Mouse (Mus musculus) lung, embryonic 14.5 days (tissue): Measurements from ENCODE around the gene Gp1ba. TPM values are rescaled to one million over a fixed set of nuclear protein-coding genes. Genes with fewer than 3 reads are reported as not detected.
A peak's percentile ranks its signal among the peaks of the same experiment; 100 is the strongest.

Source experiments
- ATAC-seq: fragments of 200-750 bp; cut with Nextera tagmentation; 2 replicates; pipeline ENCODE4 v1.8.0; 2017; ENCODE audit warnings: mild to moderate bottlenecking, moderate TSS enrichment, moderate library complexity; ENCODE audit not compliant: insufficient read depth
- DNase-seq: peaks from one replicate; pipeline ENCODE4 v3.0.0-alpha.2; 2015
- H3K27ac ChIP-seq: fragments of 300-500 bp; sonication (generic); 2 replicates; pipeline ENCODE4 v1.5.1; 2014; ENCODE audit warnings: low read depth, mild to moderate bottlenecking, moderate library complexity
- H3K27me3 ChIP-seq: fragments of 300-500 bp; sonication (generic); 2 replicates; pipeline ENCODE4 v1.6.1; 2014; ENCODE audit warnings: low read length, control low read depth; ENCODE audit not compliant: insufficient read depth
- H3K36me3 ChIP-seq: fragments of 300-500 bp; sonication (generic); 2 replicates; pipeline ENCODE4 v1.6.1; 2014; ENCODE audit warnings: control low read depth; ENCODE audit not compliant: insufficient read depth
- H3K4me1 ChIP-seq: fragments of 300-500 bp; sonication (generic); 2 replicates; pipeline ENCODE4 v1.6.1; 2014; ENCODE audit warnings: antibody characterized with exemption, control low read depth; ENCODE audit not compliant: insufficient read depth
- H3K4me2 ChIP-seq: fragments of 300-500 bp; sonication (generic); 2 replicates; pipeline ENCODE4 v1.6.1; 2014; ENCODE audit warnings: mild to moderate bottlenecking
- H3K4me3 ChIP-seq: fragments of 300-500 bp; sonication (generic); 2 replicates; pipeline ENCODE4 v1.5.1; 2014; ENCODE audit warnings: low read depth, low read length
- H3K9ac ChIP-seq: fragments of 300-500 bp; sonication (generic); 2 replicates; pipeline ENCODE4 v1.6.1; 2014
- H3K9me3 ChIP-seq: fragments of 300-500 bp; sonication (generic); 2 replicates; pipeline ENCODE4 v1.6.1; 2016; ENCODE audit warnings: low read depth, low read length, control low read depth
- CTCF ChIP-seq: IDR thresholded peaks from 2 replicates; pipeline ENCODE4 v1.5.1; 2016; ENCODE audit warnings: antibody characterized with exemption, low read depth
- WGBS: fragments of 180-500 bp; shearing (Covaris S2); extraction: QIAGEN DNeasy Blood & Tissue Kit; methylation state at CpG from one replicate; pipeline ENCODE4 v1.1.7; 2014; 5-methylcytosine and 5-hydroxymethylcytosine counted together
- polyA plus RNA-seq: library from polyadenylated mRNA; unstranded; fragments of >200 nt; fragmentation: Nextera tagmentation; extraction: Ambion mirVana; gene quantifications from 2 replicates; pipeline ENCODE4 v1.2.1, GENCODE M21; 2014

The Gp1ba gene
- polyA plus RNA-seq, 1 experiment from 2014 or later: 1.1 TPM

GRCm38 (mm10) chr11:70628431-70628830, 10.5 kb upstream of the Gp1ba start:
- Histone ChIP-seq H3K4me2 (no peak overlapping the region), H3K27ac (no peak overlapping the region), H3K36me3 (no peaks in the 10 kb centered on the region), H3K9ac (no peak overlapping the region), H3K4me1 (no peaks in the 10 kb centered on the region), H3K27me3 (no peaks in the 10 kb centered on the region), H3K9me3 (no peaks in the 10 kb centered on the region), H3K4me3 (no peak overlapping the region)
- DNase-seq (peak; percentile 34), ATAC-seq (no peak)
- no peak for TF ChIP-seq CTCF
- WGBS: 57% methylated on average over 2 of the region's 2 CpGs

GRCm38 (mm10) chr11:70629557-70629956, 9.4 kb upstream of the Gp1ba start:
- no peaks in the 10 kb centered on the region for H3K9me3 ChIP-seq
- H3K4me1 ChIP-seq: no peaks in the 10 kb centered on the region
- ATAC-seq (no peak), DNase-seq (peak; percentile 42)
- H3K27me3 ChIP-seq: no peaks in the 10 kb centered on the region
- H3K9ac ChIP-seq: no peak overlapping the region
- TF ChIP-seq CTCF: peak; percentile 41
- H3K4me3 ChIP-seq: no peak overlapping the region
- H3K27ac ChIP-seq: no peak overlapping the region
- no peaks in the 10 kb centered on the region for H3K36me3 ChIP-seq
- H3K4me2 ChIP-seq: no peak overlapping the region
- 46% methylated on average over 5 of the region's 5 CpGs for WGBS

GRCm38 (mm10) chr11:70630129-70630528, 8.8 kb upstream of the Gp1ba start:
- 73% methylated on average over 7 of the region's 7 CpGs for WGBS
- no peak overlapping the region for H3K9ac ChIP-seq
- ATAC-seq (no peak), DNase-seq (no peak)
- no peak for TF ChIP-seq CTCF
- H3K27me3 ChIP-seq: no peaks in the 10 kb centered on the region
- H3K4me1 ChIP-seq: no peaks in the 10 kb centered on the region
- no peak overlapping the region for H3K4me2 ChIP-seq
- no peaks in the 10 kb centered on the region for H3K36me3 ChIP-seq
- no peaks in the 10 kb centered on the region for H3K9me3 ChIP-seq
- no peak overlapping the region for H3K27ac ChIP-seq
- H3K4me3 ChIP-seq: no peak overlapping the region

- no peaks in the 10 kb centered on the region for H3K9me3 ChIP-seq
- no peaks in the 10 kb centered on the region for H3K4me1 ChIP-seq
- H3K27ac ChIP-seq: no peak overlapping the region
- H3K27me3 ChIP-seq: no peaks in the 10 kb centered on the region
- H3K4me3 ChIP-seq: no peak overlapping the region
- H3K4me2 ChIP-seq: no peak overlapping the region
- 72% methylated on average over 4 of the region's 4 CpGs for WGBS
- H3K9ac ChIP-seq: no peak overlapping the region
- H3K36me3 ChIP-seq: no peaks in the 10 kb centered on the region
- DNase-seq (no peak), ATAC-seq (no peak)
- TF ChIP-seq CTCF: no peak
Measured at GRCm38 (mm10) chr11:70635601-70636000, 3.3 kb upstream of the Gp1ba start.

- ATAC-seq (no peak), DNase-seq (no peak)
- no peaks in the 10 kb centered on the region for H3K27me3 ChIP-seq
- WGBS: 90% methylated on average over 1 of the region's 1 CpGs
- H3K4me2 ChIP-seq: no peak overlapping the region
- H3K9me3 ChIP-seq: no peaks in the 10 kb centered on the region
- no peak overlapping the region for H3K27ac ChIP-seq
- no peaks in the 10 kb centered on the region for H3K4me1 ChIP-seq
- H3K36me3 ChIP-seq: no peaks in the 10 kb centered on the region
- no peak for TF ChIP-seq CTCF
- H3K9ac ChIP-seq: no peak overlapping the region
- no peak overlapping the region for H3K4me3 ChIP-seq
Measured at GRCm38 (mm10) chr11:70637764-70638163, 1.2 kb upstream of the Gp1ba start.

- 89% methylated on average over 1 of the region's 1 CpGs for WGBS
- no peak overlapping the region for H3K27ac ChIP-seq
- H3K4me3 ChIP-seq: no peak overlapping the region
- ATAC-seq (no peak), DNase-seq (no peak)
- 0 out of 2 replicates have a peak, but pooled peaks cover 2% of the 10 kb centered on the region for H3K36me3 ChIP-seq
- no peaks in the 10 kb centered on the region for H3K9me3 ChIP-seq
- TF ChIP-seq CTCF: no peak
- H3K9ac ChIP-seq: no peak overlapping the region
- H3K4me2 ChIP-seq: no peak overlapping the region
- no peaks in the 10 kb centered on the region for H3K27me3 ChIP-seq
- H3K4me1 ChIP-seq: no peaks in the 10 kb centered on the region
Measured at GRCm38 (mm10) chr11:70638293-70638692, 629 bp upstream of the Gp1ba start.

- Histone ChIP-seq H3K4me3 (no peak overlapping the region), H3K27me3 (no peaks in the 10 kb centered on the region), H3K4me1 (no peaks in the 10 kb centered on the region), H3K9ac (no peak overlapping the region), H3K27ac (no peak overlapping the region), H3K9me3 (no peaks in the 10 kb centered on the region), H3K4me2 (no peak overlapping the region), H3K36me3 (peaks cover 18% of the 10 kb centered on the region)
- no peak for ATAC-seq
- no peak for DNase-seq
- TF ChIP-seq CTCF: no peak
- 77% methylated on average over 8 of the region's 8 CpGs for WGBS
Measured at GRCm38 (mm10) chr11:70639976-70640375, 1.1 kb downstream of the Gp1ba start.

GRCm38 (mm10) chr11:70641241-70641640, 2.3 kb downstream of the Gp1ba start:
- Histone ChIP-seq H3K4me1 (peaks cover 6% of the 10 kb centered on the region; the same call in 1 of the 2 replicates), H3K36me3 (peaks cover 27% of the 10 kb centered on the region), H3K4me2 (no peak overlapping the region), H3K4me3 (no peak overlapping the region), H3K27ac (no peak overlapping the region), H3K27me3 (no peaks in the 10 kb centered on the region), H3K9me3 (no peaks in the 10 kb centered on the region), H3K9ac (no peak overlapping the region)
- no peak for ATAC-seq
- DNase-seq: no peak
- 84% methylated on average over 7 of the region's 7 CpGs for WGBS
- no peak for TF ChIP-seq CTCF
